Mouse (Mus musculus) yolk sac, embryonic 10.5 days (tissue): ENCODE data around the gene Mettl24.

ENCODE experiments used
- DNase-seq: peaks from one replicate; pipeline ENCODE4 v3.0.0-alpha.2; 2017; ENCODE audit warnings: low spot score

Gene Mettl24

DNA sequence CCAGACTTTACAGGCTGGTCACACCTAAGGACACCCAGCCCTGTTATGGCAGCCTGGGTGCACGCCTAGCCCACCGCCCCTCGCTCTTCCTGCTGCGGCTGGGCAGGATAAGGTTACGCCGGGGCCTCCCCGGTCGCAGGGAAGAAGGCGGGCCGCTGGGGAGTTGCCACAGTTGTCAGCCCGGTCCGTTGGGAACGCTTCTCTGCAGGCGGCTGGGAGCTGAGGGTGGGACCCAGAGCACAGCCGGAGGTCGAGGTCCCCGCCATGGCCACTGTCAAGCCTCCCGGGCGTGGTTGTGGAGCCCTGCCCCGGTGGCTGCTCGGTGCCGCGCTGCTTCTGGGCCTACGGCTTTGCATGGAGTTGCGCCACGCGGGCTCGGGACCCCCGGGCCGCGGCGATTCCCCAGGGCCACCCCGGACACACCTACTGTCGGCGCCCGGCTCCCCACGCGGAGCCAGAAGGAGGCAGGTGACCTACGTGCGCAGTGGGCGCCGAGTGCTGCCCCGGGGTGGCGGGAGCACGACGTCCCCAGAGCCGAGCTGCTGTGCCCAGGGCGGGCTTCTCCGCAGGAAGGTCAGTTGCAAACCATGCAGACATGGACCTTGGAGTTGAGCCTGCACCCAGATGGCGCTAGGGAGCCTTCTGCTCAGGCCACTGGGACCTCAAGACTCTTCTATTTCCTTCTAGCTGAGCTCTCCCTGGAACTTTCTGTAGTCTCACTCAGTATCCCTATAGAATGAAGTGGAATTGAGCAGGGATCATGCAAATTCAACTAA lies at the start of gene Mettl24:
Gene Mettl24, plus strand, starts transcription at position 191 of the 776 bp plus-strand sequence.
- DNase-seq = peak; percentile 85

DNA sequence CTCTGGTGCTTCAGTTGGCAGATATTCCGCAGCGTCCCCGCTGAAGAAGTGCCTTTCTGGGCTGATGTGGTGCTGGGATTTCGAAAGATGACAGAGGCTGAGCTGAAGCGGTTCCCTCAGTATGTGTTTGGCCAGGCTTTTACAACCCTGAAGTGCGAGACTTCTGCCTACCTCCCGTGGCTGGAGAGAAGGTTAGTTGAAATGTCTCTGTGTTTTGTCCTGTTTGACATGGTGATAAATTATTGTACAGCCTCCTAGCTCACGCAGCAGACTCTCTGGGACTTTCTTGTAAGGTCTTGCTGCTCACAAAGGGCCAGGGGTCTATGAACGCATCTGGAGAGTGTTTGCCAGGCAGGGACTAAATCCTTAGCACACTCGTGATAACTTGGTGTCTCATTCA lies 45.8 kb upstream of the Mettl24 start:
- DNase-seq = peak; percentile 39

DNA sequence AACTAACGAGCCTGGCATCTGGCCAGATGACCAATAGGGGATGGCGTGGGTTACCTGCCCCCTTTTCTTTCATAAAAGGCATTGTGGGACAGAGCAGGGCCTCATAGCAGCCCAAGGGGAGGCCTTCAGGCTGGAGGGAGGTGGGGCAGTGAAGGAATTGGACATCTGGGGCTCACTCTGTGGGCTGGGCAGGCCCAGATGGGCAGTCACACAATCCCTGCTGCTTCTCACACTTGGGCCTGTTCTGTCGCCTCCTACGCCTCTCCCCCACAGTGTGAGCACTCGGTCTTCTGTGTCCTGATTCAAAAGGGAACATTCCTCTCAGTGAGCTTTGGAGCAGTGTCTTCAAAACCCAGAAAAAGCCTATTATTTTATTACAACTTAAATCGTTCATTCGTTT lies 44.8 kb upstream of the Mettl24 start:
- DNase-seq = no peak

DNA sequence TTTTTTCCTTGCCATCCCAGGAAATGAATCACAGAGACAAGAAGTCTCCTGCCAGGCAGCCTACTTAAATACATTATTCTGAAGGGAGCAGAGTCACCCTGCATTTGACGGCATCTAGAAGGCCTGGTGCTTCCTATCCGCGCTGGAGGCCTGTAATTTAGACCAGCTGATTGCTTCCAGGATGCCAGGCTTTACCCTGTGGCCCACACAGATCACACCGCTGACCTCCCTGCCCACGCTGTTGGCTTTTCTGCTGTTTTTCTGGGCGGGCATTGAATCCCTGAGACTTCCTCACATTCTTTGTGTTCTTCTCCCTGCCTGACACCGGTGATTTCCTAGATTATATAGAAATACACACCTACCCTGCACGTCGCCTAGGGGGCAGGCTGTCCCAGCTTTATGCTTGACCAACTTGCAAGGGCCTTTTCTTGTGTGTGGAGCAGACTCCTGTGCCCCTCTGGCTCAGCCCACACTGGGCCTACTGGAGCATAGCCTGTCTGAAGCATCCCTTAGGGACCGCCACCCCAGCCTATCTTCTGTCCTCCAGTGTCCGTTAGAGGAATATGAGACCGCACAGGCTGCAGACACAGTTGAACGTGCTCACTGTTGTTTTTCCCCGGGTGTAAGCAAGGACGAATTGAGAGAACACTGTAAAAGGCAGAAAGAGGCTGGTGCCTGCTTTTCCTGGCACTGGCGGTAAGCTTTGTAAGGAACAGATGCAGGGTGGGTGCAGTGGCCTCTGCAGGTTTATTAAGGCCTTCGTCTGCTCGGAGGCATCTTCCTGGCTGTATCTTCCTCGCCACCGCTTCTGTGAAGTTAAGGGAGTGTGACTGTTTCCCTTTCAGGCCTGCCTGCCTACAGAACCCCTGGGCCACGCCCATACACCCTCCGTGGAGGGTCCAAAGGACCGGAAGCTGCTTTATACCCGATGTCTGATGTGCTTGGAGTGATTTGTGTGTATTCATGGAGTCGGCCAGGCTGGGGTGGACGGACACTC lies 44.0 kb upstream of the Mettl24 start:
- DNase-seq = no peak

DNA sequence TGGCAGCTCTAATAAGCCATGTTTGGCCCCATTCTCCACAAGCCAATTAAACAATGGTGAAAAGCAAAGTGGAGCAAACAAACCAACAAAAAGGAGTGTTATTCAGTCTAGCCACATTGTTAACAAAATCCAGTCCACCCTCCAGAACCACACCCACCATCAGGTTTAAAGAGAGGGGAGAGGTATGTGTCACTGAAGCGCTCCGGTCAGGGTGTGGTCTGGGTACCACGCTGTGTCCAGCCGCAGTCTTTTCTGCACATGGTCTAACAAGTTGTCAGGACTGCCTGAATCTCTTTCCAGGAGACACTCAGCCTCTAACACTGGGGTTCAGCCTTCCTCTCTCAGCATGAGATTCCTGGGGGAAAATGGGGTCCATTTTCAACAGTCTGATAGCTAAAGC lies 42.7 kb upstream of the Mettl24 start:
- no peak for DNase-seq

DNA sequence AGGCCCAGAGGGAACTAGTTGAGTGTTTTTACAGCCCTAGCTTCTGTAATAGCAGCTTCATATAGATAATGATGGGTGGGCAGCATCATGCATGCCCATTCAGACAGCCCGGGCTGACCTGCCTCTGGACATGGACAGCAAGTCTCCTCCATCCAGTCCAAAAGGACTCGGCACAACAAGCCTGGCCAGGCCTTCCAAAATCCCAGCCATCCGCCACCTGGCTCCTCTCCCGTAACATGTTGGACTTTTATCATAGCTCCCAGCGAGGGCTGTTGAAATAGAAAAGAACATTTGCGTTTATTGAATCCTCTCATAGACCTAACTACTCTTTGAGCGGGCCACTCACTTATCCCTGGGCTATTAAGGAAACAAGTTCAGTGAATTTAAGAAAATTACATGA lies 41.2 kb upstream of the Mettl24 start:
- DNase-seq = no peak

DNA sequence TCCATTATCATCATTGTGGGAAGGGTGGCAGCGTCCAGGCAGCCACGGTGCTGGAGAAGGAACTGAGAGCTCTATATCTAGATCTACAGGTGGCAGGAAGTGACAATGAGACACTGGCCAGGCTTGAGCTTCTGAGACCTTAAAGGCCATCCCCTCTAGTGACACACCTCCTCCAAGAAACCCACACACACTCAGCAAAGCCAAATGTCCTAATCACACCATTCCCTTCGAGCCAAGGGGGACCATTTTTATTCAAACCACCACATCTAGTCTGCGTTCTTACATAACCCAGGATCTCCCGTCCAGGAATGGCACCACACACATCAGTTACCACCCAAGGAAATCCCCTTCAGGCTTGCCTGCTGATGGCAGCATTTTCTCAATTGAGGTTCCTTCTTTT lies 40.0 kb upstream of the Mettl24 start:
- no peak for DNase-seq

DNA sequence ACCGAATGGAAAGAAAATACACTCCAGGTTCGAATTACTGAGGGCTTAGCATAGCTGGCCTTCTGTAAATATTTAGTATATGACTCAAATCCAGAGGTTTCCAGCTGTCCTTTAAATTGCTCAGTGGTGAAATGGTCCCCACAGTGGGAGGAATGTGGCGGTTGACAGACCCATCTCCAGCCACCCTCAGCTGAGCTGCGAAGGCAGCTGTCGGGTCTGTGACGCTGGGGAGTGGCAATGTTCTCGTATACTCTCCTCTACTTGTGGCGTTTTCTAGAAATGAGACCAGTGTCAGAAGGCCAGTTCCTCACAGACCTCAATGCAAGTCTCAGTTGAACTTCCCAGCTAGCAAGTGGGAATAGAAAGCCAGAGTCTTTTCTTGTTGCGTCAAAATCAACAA lies 38.6 kb upstream of the Mettl24 start:
- no peak for DNase-seq

DNA sequence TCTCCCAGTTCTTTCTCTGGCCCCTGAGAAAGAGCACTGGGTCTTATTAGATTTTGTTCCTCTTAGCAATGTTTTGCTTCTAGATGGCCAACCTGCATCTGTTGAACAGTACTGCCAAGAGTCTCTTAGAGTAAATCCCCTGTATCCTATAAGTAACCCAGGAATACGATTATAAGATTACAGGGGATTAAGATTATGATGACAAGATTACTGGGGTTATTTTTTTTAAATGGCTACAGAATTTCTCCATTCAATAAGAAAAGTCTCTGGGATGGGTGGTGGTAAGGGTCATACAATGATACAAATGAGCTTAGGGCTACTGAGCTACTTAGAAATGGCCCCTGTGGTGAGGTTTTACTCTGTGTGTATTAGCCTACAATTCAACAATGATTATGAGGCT lies 37.7 kb upstream of the Mettl24 start:
- no peak for DNase-seq

DNA sequence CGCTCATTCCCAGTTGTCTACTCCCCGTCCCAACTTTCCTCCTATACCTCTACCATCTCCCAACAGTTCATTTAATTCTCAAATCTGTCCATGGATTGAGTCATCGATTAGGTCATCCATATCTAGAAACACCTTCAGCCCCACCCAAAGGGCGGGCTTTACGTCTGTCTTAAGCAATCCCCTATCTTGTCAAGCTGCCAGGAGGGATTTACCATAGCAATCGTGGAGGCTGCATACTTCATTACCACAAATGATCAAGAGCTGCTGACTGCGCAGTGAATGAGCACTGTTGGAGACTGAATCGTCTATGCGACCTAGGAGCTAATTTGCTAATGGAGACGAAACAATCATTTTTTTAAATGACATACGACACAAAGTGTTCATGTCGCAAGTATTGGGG lies 34.3 kb upstream of the Mettl24 start:
- DNase-seq = no peak

DNA sequence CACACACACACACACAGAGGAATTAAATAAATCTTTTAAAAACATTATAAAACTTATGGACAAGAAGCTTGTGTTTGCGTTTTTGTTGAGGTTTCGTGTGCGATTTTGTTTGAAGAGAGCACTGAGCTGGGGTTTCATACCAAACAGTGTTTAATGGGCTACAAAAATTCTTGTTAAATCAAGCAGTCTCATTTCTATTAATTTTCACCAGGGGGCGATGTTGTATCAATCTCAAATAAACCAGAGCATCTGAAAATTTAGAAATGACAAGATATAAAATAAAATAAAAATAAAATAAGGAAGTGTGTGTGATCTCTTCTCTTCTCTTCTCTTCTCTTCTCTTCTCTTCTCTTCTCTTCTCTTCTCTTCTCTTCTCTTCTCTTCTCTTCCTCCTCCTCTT lies 33.4 kb upstream of the Mettl24 start:
- no peak for DNase-seq

DNA sequence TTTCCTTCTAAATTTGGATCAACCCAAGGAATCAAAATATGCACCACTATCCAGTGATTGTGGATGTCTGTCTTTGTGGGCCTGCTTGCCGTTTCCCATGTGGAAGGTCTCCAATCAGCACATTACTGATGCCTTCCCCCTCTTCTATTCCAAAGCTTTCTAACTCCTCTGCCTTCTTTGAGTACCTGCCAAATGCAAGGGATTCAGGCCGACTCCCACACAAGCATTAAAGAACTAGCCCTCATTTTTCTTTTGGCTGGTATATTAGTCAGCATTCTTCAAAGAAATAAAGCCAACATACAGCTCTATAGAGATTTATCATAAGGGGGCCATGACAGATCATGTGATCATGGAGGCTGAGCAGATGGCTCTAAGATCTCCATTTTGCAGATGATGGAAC lies 31.4 kb upstream of the Mettl24 start:
- no peak for DNase-seq

DNA sequence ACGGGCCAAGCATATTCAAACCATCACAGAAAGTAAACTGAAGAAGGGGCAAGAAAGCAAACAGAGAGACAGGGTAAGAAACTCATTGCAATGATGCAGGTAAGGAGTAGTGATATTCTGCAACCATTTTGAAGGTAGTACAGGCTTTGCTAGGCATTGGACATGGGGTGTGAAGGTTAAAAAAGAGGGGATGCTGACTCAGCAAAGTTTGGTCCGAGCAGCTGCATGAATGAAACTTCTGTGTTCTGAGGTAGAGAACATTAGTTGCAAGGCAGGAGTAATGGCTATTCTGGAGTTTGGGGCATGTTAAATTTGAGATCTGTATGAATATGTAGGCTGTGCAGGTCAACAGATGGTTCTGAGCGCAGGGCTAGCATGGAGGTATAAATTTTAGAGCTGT lies 17.8 kb upstream of the Mettl24 start:
- DNase-seq = no peak

DNA sequence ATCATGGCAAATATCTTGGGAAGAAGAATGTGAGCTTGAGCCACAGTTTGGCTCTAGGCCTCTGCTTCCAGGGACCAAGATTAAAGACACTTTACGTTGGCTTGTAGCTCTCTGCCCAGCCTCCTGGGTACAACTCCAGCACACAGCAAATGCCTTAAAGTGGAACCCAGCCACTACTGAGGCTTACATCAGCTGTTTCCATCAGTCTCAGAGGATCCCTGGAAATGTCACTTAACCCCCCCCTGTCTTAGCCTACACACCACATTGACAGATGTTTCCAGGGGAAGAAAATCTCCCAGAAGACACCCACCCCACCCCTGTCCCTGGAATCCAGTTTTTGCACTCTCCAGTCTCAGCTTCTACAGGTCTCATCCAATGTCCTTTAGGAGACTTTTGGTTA lies 16.1 kb upstream of the Mettl24 start:
- DNase-seq = no peak

DNA sequence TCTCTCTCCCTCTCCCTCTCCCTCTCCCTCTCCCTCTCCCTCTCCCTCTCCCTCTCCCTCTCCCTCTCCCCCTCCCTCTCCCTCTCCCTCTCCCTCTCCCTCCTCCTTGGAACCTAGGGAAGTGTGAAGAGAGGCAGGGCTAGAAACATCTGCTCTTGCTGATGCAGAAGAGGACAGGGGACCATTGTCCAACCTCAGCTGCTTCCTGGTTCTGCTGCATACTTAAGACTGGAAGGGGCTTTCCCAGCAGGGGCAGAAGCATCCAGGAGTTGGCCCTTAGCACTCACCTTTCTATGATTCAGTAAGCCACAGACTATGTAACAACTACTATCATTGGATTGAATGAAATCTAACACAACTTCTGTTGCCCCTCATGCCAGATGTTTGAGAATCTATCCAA lies 14.4 kb upstream of the Mettl24 start:
- no peak for DNase-seq

DNA sequence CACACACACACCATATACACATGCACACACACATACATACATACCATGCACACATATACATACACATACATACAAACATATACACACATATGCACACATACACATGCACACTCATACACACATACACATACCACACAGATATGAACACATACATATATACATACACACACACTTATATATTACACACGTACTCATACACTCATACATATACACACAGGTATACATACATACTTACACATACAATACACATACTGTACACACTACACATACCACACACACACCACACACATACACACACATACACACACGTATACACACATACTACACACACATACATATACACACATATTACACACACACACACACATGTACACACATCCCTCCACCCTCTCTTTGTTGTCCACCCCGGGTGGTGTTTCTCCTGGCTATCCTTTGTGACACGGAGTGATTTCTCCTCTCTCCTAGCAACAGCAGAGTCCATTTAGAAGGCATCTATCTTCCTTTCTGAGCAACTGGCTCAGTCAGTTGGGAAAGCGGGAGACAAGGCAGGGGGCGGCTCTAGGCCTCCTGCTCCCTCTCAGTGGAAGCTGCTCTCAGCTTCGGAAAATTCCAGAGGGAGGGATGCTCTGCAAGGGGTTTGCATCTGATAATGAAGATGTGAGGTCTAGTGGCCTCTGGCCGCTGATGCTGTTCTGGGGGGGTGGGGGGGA lies 10.3 kb upstream of the Mettl24 start:
- no peak for DNase-seq

DNA sequence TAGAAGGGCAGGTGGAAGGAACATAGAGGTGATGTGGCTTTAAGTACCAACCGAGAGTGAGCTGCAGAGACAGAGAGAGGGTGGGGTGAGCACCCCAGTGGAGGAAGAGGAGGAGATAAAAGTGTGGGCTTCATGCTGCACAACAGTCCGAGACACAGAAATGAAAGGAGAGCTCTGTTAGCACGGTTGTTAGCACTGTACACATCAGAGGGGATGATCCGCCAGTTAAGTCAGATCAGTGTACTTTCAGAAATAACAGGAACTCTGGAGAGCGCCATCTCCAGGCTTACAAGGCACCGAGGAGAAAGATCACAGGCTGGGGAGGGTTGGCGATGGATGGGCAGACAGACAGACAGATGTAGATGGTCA lies 9.8 kb upstream of the Mettl24 start:
- no peak for DNase-seq

DNA sequence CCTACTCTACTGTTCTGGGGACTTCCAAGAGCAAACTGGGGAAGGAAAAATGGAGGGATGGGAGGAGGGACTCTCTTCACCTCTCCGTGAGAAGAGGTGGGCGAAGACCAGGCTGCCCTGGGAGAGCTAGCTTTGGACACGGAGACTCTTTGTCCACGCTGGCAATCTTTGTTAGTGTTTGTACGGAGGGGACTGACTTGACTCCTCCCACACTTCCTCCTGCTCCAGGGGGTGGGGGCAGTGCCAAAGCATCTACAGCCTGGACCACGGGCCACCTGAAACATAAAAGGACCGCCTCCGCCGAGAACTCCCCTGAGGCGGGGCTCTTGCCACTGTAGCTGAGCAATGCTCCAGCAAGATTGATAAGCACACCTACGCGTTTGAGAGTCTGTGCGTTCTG lies 8.9 kb upstream of the Mettl24 start:
- peak; percentile 15 for DNase-seq

DNA sequence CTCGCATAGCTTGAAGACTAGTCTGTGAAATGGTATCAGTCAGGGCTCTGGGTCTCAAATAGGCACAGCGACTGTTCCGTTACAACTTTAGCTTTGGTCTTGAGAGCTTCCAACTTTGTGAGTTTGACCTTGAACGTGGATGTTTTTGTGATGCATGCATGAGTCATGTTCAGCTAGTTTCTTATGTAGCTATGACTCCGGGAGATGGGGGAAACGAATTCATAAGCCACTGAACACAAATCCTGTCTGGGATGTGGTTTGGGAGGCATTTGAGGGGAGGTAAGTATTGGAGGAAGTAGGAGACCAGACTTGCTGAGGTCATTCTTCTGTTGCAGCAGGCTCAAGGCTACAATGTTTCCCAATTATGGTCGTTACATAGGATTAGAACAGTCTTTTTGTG lies 7.2 kb upstream of the Mettl24 start:
- DNase-seq = no peak

DNA sequence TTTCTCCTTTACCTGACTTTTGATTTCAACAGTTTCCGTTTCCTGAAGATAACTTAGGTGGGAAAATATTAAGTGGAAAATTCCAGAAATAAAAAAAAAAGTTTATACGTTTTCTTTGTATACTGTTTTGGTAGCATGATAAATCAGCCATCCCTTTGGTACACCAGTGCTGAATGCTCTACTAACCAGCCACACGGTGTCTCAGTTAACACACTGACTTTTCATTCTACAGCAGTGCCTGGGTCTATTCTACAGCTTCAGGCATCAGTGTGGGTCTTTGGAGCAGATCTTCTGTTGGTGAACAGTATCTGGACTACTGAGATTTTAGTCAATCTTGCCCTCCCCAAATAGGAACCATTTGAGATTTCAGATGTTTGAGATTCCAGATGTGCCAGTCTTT lies 4.6 kb upstream of the Mettl24 start:
- DNase-seq = no peak

DNA sequence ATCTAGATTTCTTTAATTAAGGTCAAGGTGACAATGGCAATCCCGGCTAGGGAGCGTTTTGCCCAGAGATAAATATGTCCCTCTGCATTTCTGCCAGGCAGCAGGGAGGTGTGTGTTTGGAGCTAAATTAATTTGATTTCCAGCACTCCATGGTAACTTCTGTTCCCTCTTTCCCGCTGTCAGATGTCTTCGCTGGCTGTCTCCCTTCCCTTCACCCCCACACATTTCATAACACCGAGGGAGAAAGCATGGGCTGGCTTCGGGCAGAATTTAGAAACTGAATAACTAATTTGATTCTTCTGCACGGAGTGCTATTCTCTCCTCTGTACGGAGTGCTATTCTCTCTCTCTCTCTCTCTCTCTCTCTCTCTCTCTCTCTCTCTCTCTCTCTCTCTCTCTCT lies 612 bp upstream of the Mettl24 start:
- DNase-seq = no peak

DNA sequence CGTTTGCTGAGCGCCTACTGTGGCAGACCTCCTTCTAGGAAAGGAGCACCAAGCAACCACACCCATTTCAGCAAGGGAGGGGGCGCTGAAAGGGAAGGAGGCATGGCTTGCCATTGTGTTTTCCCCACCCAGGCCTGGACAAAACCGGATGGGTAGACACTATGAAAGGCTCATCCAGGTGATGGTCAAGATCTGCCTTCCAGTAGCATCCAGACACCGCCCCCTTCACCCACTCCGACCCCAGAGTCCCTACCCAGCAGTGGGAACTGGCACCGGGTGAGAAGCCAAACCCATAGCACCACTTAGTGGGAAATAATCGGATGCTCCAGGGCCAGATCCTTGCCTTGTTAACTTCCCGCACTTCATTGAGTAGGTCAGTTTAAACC lies 779 bp downstream of the Mettl24 start:
- no peak for DNase-seq

DNA sequence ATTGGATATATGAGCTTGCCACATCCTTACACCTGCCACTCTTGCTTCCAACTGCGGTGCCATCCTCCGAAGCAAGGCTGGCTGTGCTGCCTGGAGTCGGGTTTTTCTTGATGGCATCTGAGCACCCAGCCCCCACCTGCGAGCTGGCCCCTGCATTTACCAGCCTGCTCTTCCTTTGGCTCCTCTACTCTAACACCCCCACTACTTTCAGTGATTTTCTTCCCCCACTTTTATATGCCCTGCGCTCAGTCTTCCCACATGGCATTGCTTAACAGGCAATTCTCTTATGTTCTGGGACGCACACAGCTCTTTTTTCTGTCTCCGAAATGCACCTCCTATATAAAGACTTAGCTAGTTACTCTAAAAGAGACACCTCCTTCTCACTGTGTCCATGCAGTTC lies 1.2 kb downstream of the Mettl24 start:
- no peak for DNase-seq
